Mouse (Mus musculus) left cerebral cortex, postnatal 25 days (tissue): ENCODE results near the gene Capn2. TPM values are rescaled to one million over a fixed set of nuclear protein-coding genes. Genes with fewer than 3 reads are reported as not detected.

Experiments used
- DNase-seq, 2 experiments: peaks; one replicate each; pipeline ENCODE4 v3.0.0; 2022; ENCODE audit warnings: low spot score in 2 of 2, mixed read lengths in 1 of 2
- intact Hi-C: fragments of 180-260 bp; cut with DNase I; formaldehyde crosslinking; loops from one replicate; pipeline ENCODE4 v1.15.1; 2025
- total RNA-seq, 2 experiments: library from RNA; stranded (reverse); gene quantifications; 2 replicates each; pipeline ENCODE4 v1.2.3; 2021

Capn2 gene
- total RNA-seq, 2 experiments from 2014 or later: 52.9 to 61.4 TPM

GRCm38 (mm10) chr1:182505291-182505690, 12.1 kb downstream of the Capn2 start:
- intact Hi-C loops: no loop called here
- no peak for DNase-seq

- no peak for DNase-seq
- intact Hi-C loops: no loop called here
Measured at GRCm38 (mm10) chr1:182504223-182504622, 13.2 kb downstream of the Capn2 start.

- no peak for DNase-seq
- intact Hi-C loops: no loop called here
Measured at GRCm38 (mm10) chr1:182503206-182503900, 14.1 kb downstream of the Capn2 start.

GRCm38 (mm10) chr1:182502491-182503050, 14.8 kb downstream of the Capn2 start:
- DNase-seq: no peak
- intact Hi-C loops: no loop called here

- no peak for DNase-seq
Measured at GRCm38 (mm10) chr1:182501815-182502405, 15.5 kb downstream of the Capn2 start.

GRCm38 (mm10) chr1:182500843-182501242, 16.6 kb downstream of the Capn2 start:
- intact Hi-C loops: no loop called here

More at GRCm38 (mm10) chr1:182501815-182502405, 15.5 kb downstream of the Capn2 start:
- intact Hi-C loops: no loop called here

GRCm38 (mm10) chr1:182500224-182500623, 17.2 kb downstream of the Capn2 start:
- no peak for DNase-seq
- intact Hi-C loops: no loop called here

More at GRCm38 (mm10) chr1:182500843-182501242, 16.6 kb downstream of the Capn2 start:
- DNase-seq: no peak

- no peak for DNase-seq
- intact Hi-C loops: no loop called here
Measured at GRCm38 (mm10) chr1:182499443-182500089, 17.8 kb downstream of the Capn2 start.

- DNase-seq: no peak
- intact Hi-C loops: no loop called here
Measured at GRCm38 (mm10) chr1:182497736-182498135, 19.7 kb downstream of the Capn2 start.

- intact Hi-C loops: no loop called here
- DNase-seq: no peak
Measured at GRCm38 (mm10) chr1:182496685-182497084, 20.7 kb downstream of the Capn2 start.

- intact Hi-C loops: no loop called here
- no peak for DNase-seq
Measured at GRCm38 (mm10) chr1:182494285-182495145, 22.9 kb downstream of the Capn2 start.

GRCm38 (mm10) chr1:182491839-182492238, 25.6 kb downstream of the Capn2 start:
- peak in 1 of 2 experiments; percentile 43 for DNase-seq
- intact Hi-C loops: loop anchor here (2.0 kb wide), 2 partner anchors 25 to 83 kb away; partner anchors contain the start of genes Capn2 and Trp53bp2

GRCm38 (mm10) chr1:182490568-182490967, 26.8 kb downstream of the Capn2 start:
- no peak for DNase-seq
- intact Hi-C loops: loop anchor here (2.0 kb wide), 2 partner anchors 26 to 82 kb away; partner anchors contain the start of genes Capn2 and Trp53bp2

- peak; percentile 91 to 97 for DNase-seq
- intact Hi-C loops: loop anchor here (1.0 to 2.0 kb wide), 3 partner anchors 27 to 81 kb away; partner anchors contain the start of genes Capn2 and Trp53bp2
Measured at GRCm38 (mm10) chr1:182489803-182490452, 27.5 kb downstream of the Capn2 start.

- no peak for DNase-seq
- intact Hi-C loops: no loop called here
Measured at GRCm38 (mm10) chr1:182488503-182488902, 28.9 kb downstream of the Capn2 start.

GRCm38 (mm10) chr1:182483910-182484274, 33.5 kb downstream of the Capn2 start:
- DNase-seq: peak in 1 of 2 experiments; percentile 59

GRCm38 (mm10) chr1:182482991-182483909, 34.2 kb downstream of the Capn2 start:
- intact Hi-C loops: no loop called here
- peak in 1 of 2 experiments; percentile 45 for DNase-seq

More at GRCm38 (mm10) chr1:182483910-182484274, 33.5 kb downstream of the Capn2 start:
- intact Hi-C loops: no loop called here
